Mouse (Mus musculus) midbrain, embryonic 14.5 days (tissue): Measurements from ENCODE around the gene Gpr62. TPM values are rescaled to one million over a fixed set of nuclear protein-coding genes. Genes with fewer than 3 reads are reported as not detected.
A peak's percentile ranks its signal among the peaks of the same experiment; 100 is the strongest.
"Not testable (repeated sequence)": the region's sequence is repeated elsewhere in the genome, so short reads cannot be mapped to it uniquely, and the experiment has no call there.

Experiments
- ATAC-seq: fragments of 200-750 bp; cut with Nextera tagmentation; 2 replicates; pipeline ENCODE4 v1.8.0; 2017; ENCODE audit warnings: moderate number of reproducible peaks, moderate library complexity; ENCODE audit not compliant: low FRiP score, low TSS enrichment
- DNase-seq: peaks from one replicate; pipeline ENCODE4 v3.0.0-alpha.2; 2015
- H3K27ac ChIP-seq: fragments of 300-500 bp; sonication (generic); replicated peaks from 2 replicates; pipeline ENCODE4 v1.5.1; 2014; ENCODE audit warnings: mild to moderate bottlenecking, low read depth, low read length, moderate library complexity
- H3K27me3 ChIP-seq: fragments of 300-500 bp; sonication (generic); 2 replicates; pipeline ENCODE4 v1.6.1; 2014; ENCODE audit warnings: low read length, control low read depth, mixed read lengths; ENCODE audit not compliant: control insufficient read depth, insufficient read depth
- H3K36me3 ChIP-seq: fragments of 300-500 bp; sonication (generic); 2 replicates; pipeline ENCODE4 v1.6.1; 2014; ENCODE audit warnings: low read length, control low read depth; ENCODE audit not compliant: control insufficient read depth, insufficient read depth
- H3K4me1 ChIP-seq: fragments of 300-500 bp; sonication (generic); 2 replicates; pipeline ENCODE4 v1.6.1; 2014; ENCODE audit warnings: mild to moderate bottlenecking, antibody characterized with exemption, low read length, control low read depth; ENCODE audit not compliant: control insufficient read depth, insufficient read depth
- H3K4me2 ChIP-seq: fragments of 300-500 bp; sonication (generic); 2 replicates; pipeline ENCODE4 v1.6.1; 2014; ENCODE audit warnings: mild to moderate bottlenecking, low read length, moderate library complexity
- H3K4me3 ChIP-seq: fragments of 300-500 bp; sonication (generic); replicated peaks from 2 replicates; pipeline ENCODE4 v1.5.1; 2014; ENCODE audit warnings: low read depth, low read length
- H3K9ac ChIP-seq: fragments of 300-500 bp; sonication (generic); replicated peaks from 2 replicates; pipeline ENCODE4 v1.6.1; 2014; ENCODE audit warnings: mild to moderate bottlenecking, low read length, moderate library complexity
- H3K9me3 ChIP-seq: fragments of 300-500 bp; sonication (generic); 2 replicates; pipeline ENCODE4 v1.6.1; 2016; ENCODE audit warnings: low read length, control low read depth, mixed read lengths; ENCODE audit not compliant: control insufficient read depth
- WGBS: fragments of 180-500 bp; shearing (Covaris S2); extraction: QIAGEN DNeasy Blood & Tissue Kit; methylation state at CpG from one replicate; pipeline ENCODE4 v1.1.7; 2014; 5-methylcytosine and 5-hydroxymethylcytosine counted together
- polyA plus RNA-seq: library from polyadenylated mRNA; unstranded; fragments of >200 nt; fragmentation: Nextera tagmentation; extraction: Ambion mirVana; gene quantifications from 2 replicates; pipeline ENCODE4 v1.2.1, GENCODE M21; 2014

Gene Gpr62
- polyA plus RNA-seq, result 0.93 and 1.00 TPM in 2 replicates

GRCm38 (mm10) chr9:106465571-106466200 lies at the start of gene Gpr62:
TSS of gene Gpr62 (minus strand) at chr9:106465938.
- 26% methylated on average over 26 of the region's 26 CpGs for WGBS
- peaks cover 37% of the 10 kb centered on the region for H3K36me3 ChIP-seq

GRCm38 (mm10) chr9:106514273-106514672 lies 48.5 kb upstream of the Gpr62 start, which contains the start of gene Iqcf5:
TSS of gene Iqcf5 (plus strand) at chr9:106514573.
- H3K4me1 ChIP-seq, result no peaks in the 10 kb centered on the region
- DNase-seq, result no peak
- H3K4me2 ChIP-seq, result no peak within 1 kb of the TSS
- ATAC-seq, result no peak
- no peaks in the 10 kb centered on the region for H3K9me3 ChIP-seq
- 91% methylated on average over 4 of the region's 4 CpGs for WGBS
- H3K4me3 ChIP-seq, result no peak within 1 kb of the TSS
- no peaks in the 10 kb centered on the region for H3K27me3 ChIP-seq
- H3K9ac ChIP-seq, result no peak within 1 kb of the TSS
- H3K36me3 ChIP-seq, result no peaks in the 10 kb centered on the region
- H3K27ac ChIP-seq, result no peak within 1 kb of the TSS

More at GRCm38 (mm10) chr9:106465571-106466200, at the start of gene Gpr62:
- Histone ChIP-seq H3K9me3 (no peaks in the 10 kb centered on the region), H3K27ac (peak within 1 kb of the TSS; percentile 85), H3K4me3 (peak within 1 kb of the TSS; percentile 42), H3K4me2 (peak within 1 kb of the TSS; percentile 92), H3K9ac (peak within 1 kb of the TSS; percentile 85), H3K27me3 (no peaks in the 10 kb centered on the region), H3K4me1 (peaks cover 20% of the 10 kb centered on the region)
- DNase-seq (peak; percentile 62), ATAC-seq (peak; percentile 49; the same call in 1 of the 2 replicates)

DNA sequence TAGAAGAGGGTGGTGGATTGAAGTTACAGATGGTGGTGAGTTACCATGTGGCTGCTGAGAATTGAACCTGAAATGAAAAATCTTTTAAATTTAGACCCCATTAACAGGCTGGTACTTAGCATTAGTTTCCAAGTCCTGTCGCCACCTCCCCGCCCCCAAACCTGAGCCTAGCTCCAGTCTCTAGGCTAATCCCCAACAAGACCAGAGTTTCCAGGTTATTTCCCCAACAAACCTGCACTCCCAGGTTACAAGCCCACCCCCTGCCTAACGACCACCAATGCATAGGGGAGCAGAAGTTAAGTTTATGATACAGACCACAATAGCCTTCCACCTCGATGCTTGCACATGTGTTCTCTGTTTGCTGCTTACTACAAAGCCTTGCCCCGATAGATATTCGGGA lies 47.8 kb upstream of the Gpr62 start:
- DNase-seq (no peak), ATAC-seq (no peak)
- no peak overlapping the region for H3K27ac ChIP-seq
- 75% methylated on average over 6 of the region's 6 CpGs for WGBS
- no peak overlapping the region for H3K4me3 ChIP-seq
- H3K4me1 ChIP-seq, result no peaks in the 10 kb centered on the region
- no peaks in the 10 kb centered on the region for H3K36me3 ChIP-seq
- no peaks in the 10 kb centered on the region for H3K9me3 ChIP-seq
- no peaks in the 10 kb centered on the region for H3K27me3 ChIP-seq
- no peak overlapping the region for H3K4me2 ChIP-seq
- no peak overlapping the region for H3K9ac ChIP-seq

- H3K27me3 ChIP-seq, result no peaks in the 10 kb centered on the region
- ATAC-seq (no peak), DNase-seq (peak; percentile 4)
- H3K9me3 ChIP-seq, result no peaks in the 10 kb centered on the region
- no peak overlapping the region for H3K4me3 ChIP-seq
- no peak overlapping the region for H3K27ac ChIP-seq
- no peak overlapping the region for H3K4me2 ChIP-seq
- H3K9ac ChIP-seq, result no peak overlapping the region
- H3K4me1 ChIP-seq, result no peaks in the 10 kb centered on the region
- H3K36me3 ChIP-seq, result no peaks in the 10 kb centered on the region
- WGBS, result 78% methylated on average over 13 of the region's 13 CpGs
Measured at GRCm38 (mm10) chr9:106512729-106513450, 47.2 kb upstream of the Gpr62 start.

DNA sequence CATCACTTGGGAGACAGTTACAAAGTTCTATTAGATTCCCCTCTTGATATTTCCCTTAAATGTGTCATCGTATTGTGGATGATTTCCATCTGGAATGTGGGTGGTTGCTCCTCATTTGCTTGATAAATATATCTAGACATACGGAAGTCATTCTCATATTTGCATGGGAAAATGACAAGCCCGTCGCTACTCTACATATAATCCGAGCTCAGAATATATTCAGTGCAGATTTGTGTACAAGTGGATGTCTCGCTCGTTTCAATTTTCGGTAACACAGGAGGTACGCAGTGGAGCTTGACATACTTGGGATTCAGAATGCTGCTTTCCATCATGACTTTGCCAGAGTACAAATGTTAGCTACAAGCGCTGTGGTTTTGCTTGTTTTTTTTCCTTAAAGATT lies 43.6 kb upstream of the Gpr62 start:
- no peaks in the 10 kb centered on the region for H3K4me1 ChIP-seq
- DNase-seq, result no peak
- H3K4me2 ChIP-seq, result no peak overlapping the region
- H3K27ac ChIP-seq, result no peak overlapping the region
- WGBS, result 94% methylated on average over 10 of the region's 10 CpGs
- H3K27me3 ChIP-seq, result no peaks in the 10 kb centered on the region
- no peaks in the 10 kb centered on the region for H3K36me3 ChIP-seq
- no peak overlapping the region for H3K9ac ChIP-seq
- ATAC-seq, result no peak
- no peaks in the 10 kb centered on the region for H3K9me3 ChIP-seq
- H3K4me3 ChIP-seq, result no peak overlapping the region

- H3K36me3 ChIP-seq, result no peaks in the 10 kb centered on the region
- H3K4me2 ChIP-seq, result no peak overlapping the region
- H3K4me3 ChIP-seq, result no peak overlapping the region
- no peaks in the 10 kb centered on the region for H3K9me3 ChIP-seq
- DNase-seq (no peak), ATAC-seq (no peak)
- no peak overlapping the region for H3K9ac ChIP-seq
- H3K4me1 ChIP-seq, result no peaks in the 10 kb centered on the region
- H3K27me3 ChIP-seq, result no peaks in the 10 kb centered on the region
- 77% methylated on average over 6 of the region's 6 CpGs for WGBS
- H3K27ac ChIP-seq, result no peak overlapping the region
Measured at GRCm38 (mm10) chr9:106504246-106504645, 38.5 kb upstream of the Gpr62 start.

DNA sequence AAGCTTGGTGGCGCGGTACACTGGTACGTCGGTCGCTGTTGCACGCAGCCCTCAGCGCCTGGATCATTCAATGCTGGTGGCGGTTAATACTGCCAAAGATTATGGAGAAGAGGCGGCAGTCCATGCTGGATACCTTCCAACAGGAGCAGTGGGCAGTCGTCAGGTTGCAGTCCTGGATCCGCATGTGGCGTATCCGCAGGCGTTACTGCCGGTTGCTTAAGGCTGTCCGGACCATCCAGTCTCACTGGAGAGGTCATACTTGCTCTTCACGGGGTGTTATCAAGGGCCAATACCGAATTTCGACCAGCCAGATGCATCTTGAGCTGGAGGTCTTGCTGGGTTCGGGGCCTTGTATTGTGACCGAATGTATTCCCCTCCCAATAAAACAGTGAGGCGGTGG lies 36.1 kb upstream of the Gpr62 start:
- Histone ChIP-seq H3K4me1 (no peaks in the 10 kb centered on the region), H3K27me3 (no peaks in the 10 kb centered on the region), H3K36me3 (no peaks in the 10 kb centered on the region), H3K9me3 (no peaks in the 10 kb centered on the region), H3K4me2 (no peak overlapping the region), H3K9ac (no peak overlapping the region), H3K4me3 (no peak overlapping the region), H3K27ac (no peak overlapping the region)
- WGBS, result 87% methylated on average over 22 of the region's 22 CpGs
- ATAC-seq (no peak), DNase-seq (no peak)

DNA sequence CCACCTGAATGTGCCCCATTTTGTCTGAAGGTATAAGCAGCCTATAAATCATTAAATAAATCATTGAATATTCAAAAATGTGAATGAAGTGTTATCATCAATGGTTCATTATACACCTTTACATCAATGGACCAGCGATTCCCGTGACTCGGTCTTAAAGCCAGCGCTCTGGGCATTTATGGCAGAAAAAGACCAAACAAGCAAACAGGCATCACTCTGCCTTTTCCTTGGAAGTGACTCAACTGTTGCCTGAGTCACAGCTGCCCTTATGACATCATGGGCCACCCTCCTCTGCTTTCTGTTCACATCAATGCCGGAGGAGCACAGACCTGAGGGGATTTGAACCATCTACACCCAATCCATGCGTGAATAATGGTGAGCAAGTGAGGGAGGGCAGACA lies 33.9 kb upstream of the Gpr62 start, which contains the start of gene Iqcf1:
TSS of gene Iqcf1 (plus strand) at position 301 of the 400 bp plus-strand sequence.
- DNase-seq (no peak), ATAC-seq (no peak)
- no peaks in the 10 kb centered on the region for H3K36me3 ChIP-seq
- WGBS, result 96% methylated on average over 6 of the region's 6 CpGs
- no peak within 1 kb of the TSS for H3K4me2 ChIP-seq
- H3K27ac ChIP-seq, result no peak within 1 kb of the TSS
- H3K27me3 ChIP-seq, result no peaks in the 10 kb centered on the region
- H3K4me3 ChIP-seq, result no peak within 1 kb of the TSS
- H3K4me1 ChIP-seq, result no peaks in the 10 kb centered on the region
- H3K9me3 ChIP-seq, result no peaks in the 10 kb centered on the region
- H3K9ac ChIP-seq, result no peak within 1 kb of the TSS

GRCm38 (mm10) chr9:106487602-106488001 lies 21.9 kb upstream of the Gpr62 start:
- DNase-seq, H3K27me3 ChIP-seq, ATAC-seq, H3K4me1 ChIP-seq, H3K4me2 ChIP-seq, H3K4me3 ChIP-seq, H3K9ac ChIP-seq, H3K9me3 ChIP-seq, H3K27ac ChIP-seq: not testable (repeated sequence)
- 85% methylated on average over 6 of the region's 6 CpGs for WGBS
- H3K36me3 ChIP-seq, result peaks cover 40% of the 10 kb centered on the region
